Mouse (Mus musculus) layer of hippocampus, postnatal 25 days (tissue): ENCODE measurements around the gene E2f6. TPM values are rescaled to one million over a fixed set of nuclear protein-coding genes. Genes with fewer than 3 reads are reported as not detected.
A peak's percentile ranks its signal among the peaks of the same experiment; 100 is the strongest.

Experiments used
- DNase-seq, 2 experiments: peaks; one replicate each; pipeline ENCODE4 v3.0.0; 2022; ENCODE audit warnings: mixed read lengths in 2 of 2, low spot score in 1 of 2; ENCODE audit errors: extremely low spot score in 1 of 2
- total RNA-seq, 2 experiments: library from RNA; stranded (reverse); gene quantifications; 2 replicates each; pipeline ENCODE4 v1.2.3; 2021

The E2f6 gene
- total RNA-seq, 2 experiments from 2014 or later: 29.7 TPM

DNA sequence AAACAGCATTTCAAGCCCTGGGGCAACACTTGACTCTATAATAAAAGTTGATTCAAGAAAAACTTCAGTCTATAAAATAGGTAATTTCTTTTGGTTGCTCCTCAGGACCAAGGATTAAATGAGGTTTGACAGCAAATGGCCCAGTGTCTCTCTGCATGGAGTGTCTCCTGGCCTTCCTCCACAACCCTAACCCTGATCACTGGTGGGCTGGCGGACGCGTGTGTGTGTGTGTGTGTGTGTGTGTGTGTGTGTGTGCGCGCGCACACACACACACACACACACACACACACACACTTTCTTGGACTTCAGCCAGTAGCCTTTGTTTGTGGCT lies 10.9 kb upstream of the E2f6 start:
- DNase-seq: no peak

DNA sequence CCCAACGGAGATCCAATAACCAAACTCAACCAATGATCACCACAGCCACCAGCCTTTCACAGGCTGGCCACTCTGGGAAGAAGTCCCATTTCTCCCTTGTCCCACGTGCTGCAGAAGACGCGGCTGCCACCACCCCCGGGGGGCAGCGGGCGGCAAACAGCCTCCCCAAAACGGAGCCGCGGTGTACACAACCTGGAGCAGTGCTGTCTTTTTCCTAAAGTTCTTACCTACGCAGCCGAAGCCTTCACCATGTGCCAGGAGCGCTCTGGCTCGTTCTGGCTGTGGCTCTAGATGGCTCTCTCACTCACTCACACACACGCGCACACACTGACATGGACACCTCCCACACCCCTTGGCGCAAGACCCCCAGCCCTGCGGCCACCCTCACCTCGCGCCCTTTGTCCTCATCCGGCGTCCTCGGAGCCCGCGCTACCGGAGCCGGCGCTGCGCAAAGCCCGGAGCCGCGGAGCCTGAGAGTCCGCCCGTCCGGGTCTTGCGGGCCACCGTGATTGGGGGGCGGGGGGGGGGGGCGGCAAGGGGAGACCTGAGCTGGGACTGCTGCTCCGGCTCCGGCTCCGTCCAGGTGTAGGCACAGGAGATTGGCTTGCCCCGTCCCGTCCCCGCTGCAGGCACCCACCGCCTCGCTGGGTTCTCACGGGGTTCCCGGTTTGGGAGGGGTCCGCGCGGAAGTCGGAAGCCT lies 10.4 kb upstream of the E2f6 start, which contains the start of gene Greb1:
Greb1 (minus strand) TSS at position 628 of the 700 bp plus-strand sequence.
- no peak for DNase-seq

DNA sequence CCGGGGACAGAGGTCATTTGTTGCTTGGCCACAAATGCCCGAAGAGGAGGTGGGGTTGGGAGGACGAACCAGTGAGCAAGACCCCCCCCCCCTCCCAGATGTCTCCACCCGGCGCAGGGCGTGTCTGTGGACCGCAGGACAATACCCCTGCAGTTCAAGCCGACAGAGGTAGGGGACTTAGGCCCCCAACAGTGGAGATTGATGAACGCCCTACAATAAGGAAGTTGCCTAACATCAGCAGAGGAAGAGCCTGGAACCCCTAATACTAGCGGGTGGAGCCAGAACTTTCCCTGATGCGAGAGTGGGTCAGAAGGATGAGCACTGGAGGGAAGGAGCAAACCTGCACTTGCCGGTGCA lies 9.8 kb upstream of the E2f6 start:
- DNase-seq: no peak

DNA sequence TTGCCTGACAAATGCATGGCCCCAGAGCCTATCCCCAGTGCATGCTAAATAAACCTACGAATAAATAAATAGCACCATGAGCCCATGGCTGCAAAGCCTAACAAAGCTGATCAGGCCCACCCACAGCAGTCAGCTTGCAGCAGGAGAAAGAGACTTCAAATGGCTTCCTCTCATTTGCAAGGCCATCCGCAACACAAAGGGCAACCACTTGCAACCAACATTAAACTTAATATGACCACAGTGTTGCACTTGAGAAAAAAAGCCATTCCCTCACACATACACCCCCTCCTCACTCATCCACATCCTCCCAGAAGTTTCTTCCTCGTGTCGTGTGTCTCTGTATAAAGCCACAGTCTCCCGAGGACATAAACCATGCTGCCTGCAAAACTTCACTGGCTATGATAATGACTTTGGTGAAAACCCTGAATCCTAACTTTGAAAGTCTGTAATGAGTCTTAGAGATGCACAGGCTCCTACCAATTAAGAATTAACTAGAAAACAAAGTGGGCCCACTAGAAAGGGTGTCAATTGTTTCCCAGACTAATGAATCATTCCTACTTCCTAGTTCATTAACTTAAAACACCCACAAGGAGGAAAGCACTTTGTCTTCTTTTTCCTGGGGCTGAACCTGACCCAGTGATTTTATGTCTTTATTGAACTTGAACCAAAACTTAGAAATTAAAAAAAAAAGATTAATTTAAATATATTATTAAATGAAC lies 7.4 kb upstream of the E2f6 start:
- no peak for DNase-seq

DNA sequence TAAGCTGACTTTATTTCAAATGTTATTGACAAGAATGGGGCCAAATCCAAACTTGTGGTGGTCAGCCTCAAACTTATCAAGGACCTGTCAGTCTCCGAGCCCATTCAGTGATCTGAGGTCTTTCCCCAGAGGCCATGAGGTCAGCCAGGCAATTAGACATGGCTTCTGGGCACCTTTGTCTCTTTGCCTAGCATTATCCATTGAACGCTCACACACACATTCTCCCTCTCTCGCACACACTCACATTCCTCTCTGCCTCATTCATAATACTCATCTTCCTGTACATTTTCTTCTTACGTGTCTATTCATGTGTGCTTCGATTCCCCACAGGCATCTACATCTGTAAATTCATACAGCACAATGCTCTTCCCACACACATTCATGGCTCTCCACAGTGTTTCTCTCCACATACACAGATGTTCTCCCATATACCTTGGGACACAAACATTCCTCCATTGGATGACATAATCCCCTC lies 6.8 kb upstream of the E2f6 start:
- DNase-seq: no peak

DNA sequence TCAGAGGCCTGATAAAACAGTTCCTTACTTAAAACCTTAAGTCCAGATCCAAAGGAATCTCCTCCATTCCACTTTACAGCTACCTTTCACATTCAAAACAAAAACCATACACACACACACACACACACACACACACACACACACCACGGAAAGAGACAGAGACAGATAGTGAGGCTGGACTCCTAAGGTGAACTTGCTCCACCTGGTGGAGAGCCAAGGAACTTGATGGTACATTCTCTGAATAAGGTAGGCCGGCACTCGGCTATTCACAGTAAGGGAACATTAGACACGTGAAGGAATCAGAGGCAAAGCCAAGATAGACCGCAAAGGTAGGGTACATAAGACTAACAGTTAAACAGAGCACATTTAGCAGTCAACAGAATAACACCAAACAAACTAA lies 5.3 kb upstream of the E2f6 start:
- DNase-seq: peak; percentile 60 to 90

DNA sequence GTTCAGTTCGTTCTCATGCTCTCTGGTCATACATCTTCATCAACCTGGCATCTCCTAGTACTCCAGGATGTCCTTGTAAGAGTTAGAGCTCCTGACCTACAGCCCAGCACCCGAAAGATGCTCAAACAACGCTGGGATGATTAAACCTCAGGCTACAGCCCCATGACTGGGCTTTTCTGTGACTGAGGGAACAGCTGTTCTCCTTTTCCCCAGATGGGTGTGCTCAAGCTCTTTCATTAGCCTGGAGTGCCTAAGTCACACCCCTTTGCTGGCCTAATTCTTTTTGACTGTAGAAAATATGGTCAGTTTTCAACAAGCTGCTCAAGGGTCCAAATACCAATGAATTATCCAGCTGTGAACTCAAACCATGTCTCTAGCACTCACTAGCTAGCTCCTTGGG lies 2.7 kb upstream of the E2f6 start:
- peak in 1 of 2 experiments; percentile 31 for DNase-seq

DNA sequence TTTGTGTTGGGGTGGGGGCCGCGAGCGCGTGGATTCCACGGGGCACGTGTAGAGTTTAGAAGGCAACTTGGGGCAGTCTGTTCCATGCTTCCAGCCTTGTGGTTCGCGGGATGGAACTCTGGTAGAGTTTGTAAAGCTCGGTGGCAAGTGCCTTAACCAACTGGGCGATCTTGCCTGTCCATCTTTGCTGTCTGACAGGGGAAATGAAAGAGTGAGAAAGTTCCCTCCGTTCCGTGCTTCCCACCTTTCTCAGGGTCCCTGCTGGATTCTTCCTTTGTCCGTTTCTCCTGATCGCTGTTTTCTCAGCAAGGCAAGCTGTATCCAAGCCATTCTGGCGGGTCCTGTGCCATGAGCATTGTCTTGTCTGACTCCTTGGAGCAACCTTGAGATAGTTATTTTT lies 714 bp downstream of the E2f6 start:
- no peak for DNase-seq

DNA sequence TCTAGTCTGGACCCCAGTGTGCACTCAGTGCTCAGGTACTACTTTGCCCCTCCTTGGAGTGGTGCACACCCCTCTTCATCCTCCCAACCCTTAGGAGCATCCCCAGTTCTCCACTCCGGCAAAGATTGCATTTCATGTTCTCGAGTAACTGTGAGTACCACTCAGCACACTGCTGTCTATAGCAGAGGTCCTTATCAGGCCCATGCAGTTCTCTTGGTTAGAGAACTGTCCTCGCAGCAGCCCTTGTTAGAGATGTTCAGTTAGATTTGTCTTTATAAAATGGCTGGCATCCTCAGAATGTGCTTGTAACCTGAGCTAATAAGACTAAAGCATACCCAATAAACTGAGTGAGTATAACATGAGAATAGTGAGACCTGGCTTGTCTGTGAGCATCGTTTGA lies 6.4 kb downstream of the E2f6 start:
- DNase-seq: no peak

DNA sequence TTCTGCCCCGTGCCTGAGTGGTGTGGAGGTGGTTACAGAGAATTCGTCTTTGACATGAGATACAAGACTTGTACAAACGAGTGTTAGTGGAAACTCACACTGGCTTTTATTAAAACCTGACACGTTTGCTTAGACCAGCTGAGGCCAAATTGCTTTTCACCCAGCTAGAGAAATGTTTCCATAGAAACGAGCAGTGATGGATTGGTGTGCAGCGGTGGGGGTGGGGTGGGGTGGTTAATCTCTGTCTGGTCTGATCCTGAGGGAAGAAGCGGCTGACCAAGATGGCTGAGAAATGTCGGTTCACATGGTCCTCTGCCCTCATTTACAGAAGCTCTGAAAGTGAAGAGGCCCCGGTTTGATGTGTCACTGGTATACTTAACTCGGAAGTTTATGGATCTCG lies 7.8 kb downstream of the E2f6 start:
- no peak for DNase-seq

DNA sequence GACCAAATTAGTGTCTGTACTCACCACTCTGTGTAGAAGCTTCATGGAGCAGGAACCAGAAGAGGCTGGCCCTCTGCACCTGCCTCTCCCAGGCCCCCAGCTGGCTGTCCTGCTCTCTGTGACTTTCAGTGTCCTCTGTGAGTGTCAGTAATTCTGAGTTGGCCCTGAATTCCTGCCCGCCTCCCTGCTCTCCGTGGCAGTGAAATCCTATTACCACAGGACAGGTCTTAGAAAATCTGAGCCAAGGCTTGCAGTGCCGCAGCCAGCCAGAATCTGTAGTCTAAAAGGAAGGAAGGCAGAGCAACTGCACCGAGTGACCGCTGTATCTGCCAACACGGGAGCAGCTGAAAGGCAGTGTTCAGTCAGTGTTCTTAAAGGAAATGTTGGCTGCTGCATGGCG lies 10.0 kb downstream of the E2f6 start:
- DNase-seq: no peak

DNA sequence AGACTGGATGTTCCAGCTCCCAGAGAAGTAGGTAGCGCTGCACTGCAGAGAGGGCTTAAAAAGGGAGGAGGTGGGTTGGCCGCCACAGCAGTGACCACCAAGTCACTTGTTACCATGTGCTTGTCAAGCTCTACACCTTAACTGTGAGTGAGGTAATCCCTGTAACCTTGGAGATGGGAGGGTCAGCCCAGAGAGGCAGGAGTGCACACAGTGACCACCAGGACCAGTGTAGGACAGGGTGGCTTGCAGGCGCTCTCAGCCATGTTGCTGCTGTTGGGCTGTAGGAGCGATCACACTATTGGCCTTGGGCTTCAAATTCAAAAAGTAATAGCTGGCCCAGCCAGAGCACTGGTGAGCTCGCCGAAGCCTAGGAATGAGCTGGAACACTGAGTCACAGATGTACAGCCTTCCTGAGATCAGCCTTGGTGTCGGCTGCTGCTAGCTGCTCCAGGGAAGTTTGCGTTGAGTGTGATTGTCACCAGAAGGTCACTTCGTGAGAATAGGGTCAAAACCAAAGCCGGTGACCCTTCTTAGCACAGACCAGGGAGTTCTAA lies 11.5 kb downstream of the E2f6 start:
- DNase-seq: no peak

DNA sequence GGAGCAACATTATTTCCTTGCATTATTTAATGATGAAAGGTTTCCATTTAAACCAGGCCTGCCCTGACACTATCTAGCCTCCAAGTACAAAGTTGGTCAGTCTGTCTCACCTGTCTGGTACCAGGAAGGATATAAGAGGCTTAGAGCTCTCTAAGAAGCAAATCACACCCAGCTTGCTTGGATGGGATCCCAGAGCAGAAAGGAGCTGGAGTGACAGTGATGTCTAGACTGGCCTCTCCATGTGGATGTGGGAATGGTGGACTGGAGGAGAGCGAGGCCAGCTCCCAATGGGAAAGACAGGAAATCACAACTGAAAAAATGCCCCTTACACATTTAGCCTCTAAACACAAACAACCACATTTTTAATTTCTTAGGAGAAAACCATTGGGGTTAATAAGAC lies 12.9 kb downstream of the E2f6 start:
- no peak for DNase-seq

DNA sequence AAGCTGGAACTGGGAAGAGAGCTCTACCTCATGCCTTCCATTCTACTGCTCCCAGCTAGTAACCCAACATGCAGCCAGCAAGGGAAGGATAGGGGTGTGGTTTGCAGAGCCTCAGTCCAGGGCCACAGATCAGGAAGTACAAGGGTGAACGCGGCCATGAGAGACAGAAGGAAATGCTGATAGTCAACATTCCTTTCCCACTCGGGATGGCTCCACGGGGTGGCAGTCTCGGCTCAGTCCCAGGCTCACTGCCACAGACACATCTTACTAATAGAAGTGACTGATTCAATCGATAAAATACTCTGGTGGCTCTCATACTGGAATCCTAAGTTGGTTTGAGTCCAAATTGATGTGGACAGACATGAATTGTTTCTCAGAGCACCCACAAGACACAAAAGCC lies 17.7 kb downstream of the E2f6 start:
- DNase-seq: peak in 1 of 2 experiments; percentile 63

DNA sequence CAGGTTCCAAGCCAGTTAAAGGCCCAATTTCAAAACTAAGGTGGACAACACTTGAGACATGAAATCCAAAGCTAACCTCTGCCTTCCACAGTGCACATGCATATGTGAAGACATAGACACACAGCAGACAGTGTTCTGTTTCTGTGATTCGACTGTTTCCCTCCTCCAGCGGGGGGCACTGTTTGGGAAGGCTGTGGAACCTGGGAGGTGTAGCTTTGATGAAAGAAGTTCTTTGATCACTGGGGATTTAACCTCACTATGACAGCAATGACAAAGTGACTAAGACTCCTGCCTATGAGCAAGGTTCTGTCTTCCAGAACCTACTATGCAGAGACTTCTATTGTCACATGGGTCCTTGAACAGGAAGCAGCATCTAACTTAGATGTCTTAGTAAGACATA lies 19.0 kb downstream of the E2f6 start:
- no peak for DNase-seq

DNA sequence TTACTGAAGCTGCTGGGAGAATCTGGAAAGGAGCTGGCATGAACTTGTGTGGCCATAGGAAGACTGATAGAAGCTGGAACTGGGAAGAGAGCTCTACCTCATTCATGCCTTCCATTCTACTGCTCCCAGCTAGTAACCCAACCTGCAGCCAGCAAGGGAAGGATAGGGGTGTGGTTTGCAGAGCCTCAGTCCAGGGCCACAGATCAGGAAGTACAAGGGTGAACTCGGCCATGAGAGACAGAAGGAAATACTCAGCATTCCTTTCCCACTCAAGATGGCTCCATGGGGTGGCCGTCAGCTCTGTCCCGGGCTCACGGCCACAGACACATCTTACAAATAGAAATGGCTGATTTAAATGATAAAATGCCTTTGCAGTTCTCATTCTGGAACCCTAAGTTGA lies 20.3 kb downstream of the E2f6 start:
- DNase-seq: no peak

DNA sequence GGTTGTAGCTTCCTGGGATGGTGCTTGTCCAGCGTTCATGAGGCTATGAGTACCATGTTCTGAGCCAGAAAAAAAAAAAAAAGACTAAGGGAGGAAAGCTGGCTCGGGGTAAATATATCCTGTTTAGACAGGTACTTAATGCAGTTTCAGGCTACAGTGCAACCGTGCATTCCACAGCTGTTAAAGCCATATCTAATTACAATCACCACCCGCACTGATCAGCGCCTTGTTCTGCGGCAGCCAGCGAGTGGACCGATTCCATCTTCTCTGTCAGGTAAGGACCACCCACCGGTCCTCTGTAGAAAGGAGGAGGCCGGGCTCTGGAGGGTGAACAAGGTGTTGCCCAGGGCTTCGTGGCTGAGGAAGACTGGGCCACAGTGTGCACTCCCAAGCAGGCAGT lies 23.9 kb downstream of the E2f6 start:
- no peak for DNase-seq

DNA sequence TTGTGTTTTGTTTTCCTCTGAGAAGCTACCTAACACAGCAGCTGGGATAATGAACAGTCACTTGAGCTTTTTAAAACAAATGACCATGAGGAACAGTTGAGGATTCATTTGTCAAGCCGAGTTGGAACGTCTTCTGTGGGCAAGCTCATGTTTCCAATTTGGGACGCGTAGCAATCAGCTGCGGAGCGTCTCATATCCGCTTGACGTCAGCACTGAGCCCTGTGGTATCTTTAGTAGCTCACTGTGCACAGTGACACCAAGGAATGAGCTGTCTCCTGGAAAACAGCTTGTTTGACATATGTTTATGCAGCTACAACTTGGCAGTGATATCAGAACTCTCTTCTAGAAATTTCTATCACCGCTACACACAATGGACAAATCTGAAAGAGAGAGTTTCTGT lies 25.4 kb downstream of the E2f6 start:
- peak in 1 of 2 experiments; percentile 27 for DNase-seq

DNA sequence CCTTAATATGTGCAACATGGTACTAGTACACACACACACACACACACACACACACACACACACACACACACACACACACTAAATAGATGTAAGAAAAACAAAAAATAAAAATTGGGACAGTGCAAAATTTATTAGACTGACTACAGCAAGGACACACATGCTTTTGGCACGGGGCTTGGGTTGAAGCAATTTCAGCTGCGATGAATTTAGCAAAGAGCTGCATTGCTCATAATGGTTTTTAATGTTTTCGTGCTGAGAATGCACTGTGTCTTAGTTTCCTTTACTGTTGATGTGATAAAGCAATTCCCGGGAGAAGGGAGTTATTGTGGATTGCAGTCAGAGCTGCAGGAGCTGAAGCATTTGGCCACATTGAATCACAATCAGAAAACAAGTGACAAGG lies 27.0 kb downstream of the E2f6 start:
- no peak for DNase-seq

DNA sequence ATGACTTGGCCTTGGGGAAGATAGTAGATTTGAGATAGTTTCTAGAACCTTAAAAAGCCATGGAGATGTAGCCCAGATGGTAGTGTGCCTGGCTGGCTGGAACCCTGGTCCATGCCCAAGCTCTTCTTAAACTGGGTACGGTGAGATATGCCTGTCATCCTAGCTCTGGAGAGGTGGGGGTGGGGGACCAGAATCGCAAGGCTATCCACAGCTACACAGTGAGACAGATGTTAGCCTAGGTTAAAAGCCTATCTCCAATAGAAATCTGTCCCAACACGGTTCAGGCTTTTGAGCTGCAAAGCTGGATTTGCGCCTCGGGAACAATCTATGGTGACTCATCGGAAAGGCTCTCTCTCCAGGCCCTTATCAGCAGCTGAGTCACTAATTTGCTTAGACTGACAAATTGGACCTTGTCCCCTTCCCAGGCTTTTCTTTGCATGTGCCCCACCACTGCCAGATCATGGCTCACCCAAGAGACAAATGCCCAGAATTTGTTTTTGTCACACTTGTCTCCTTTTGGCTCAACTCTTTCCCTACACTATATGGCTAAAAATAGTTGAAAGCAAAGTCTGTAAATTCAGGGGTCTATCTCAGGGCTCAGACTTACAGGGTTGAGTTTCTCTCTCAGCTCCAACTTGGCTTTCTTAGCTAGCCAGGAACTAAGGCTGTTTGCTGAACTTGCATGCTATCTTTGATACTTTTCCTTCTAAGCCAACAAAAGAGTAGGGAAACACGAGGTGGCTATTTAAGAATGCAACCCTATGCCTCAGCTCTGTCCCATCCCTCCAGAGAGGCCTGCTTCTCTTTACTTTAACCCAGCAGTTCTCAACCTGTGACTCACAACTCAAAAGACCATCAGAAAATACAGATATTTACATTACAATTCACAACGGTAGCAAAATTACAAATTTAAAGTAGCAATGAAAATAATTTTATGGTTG lies 30.3 kb downstream of the E2f6 start:
- DNase-seq: no peak
